Mouse (Mus musculus): ENCODE results near the gene Rarres2.

Gene Rarres2

GRCm38 (mm10) chr6:48572572-48573061 lies at the start of gene Rarres2:
Rarres2 (minus strand) TSS chr6:48572789.
- DNase-seq (ENCODE audit: low read depth) = no peak

DNA sequence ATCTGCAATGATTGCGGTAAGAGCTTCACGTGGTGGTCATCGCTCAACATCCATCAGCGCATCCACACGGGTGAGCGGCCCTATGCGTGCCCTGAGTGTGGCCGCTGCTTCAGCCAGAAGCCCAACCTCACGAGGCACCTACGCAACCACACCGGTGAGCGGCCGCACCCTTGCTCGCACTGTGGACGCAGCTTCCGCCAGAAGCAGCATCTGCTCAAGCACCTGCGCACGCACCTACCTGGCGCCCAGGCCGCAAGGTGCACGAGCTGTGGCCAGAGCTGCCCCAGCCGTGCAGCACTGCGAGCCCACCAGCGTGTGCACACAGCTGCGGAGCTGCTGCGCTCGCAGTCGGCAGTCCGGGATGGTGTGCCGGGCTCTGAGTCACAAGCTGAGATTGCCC lies 47.4 kb upstream of the Rarres2 start:
- no peak for DNase-seq (ENCODE audit: low read depth)

DNA sequence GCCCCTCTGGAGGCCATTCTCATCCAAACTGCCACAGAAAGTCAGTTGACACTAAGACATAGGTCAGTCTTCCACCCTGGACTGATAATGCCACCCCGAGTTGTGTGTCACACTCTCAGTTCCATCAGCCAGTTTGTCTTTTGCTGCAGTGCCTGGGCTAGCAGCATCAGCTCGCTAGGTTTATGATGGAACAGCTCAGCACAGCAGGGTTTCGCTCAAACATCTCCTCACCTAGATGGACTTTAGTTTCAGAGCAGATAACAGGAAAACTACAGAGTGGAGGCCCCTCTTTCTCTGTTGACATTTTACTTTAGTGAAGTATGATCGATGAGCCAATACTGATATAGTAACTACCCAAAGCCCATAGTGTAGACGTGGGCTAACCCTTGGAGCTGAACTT lies 42.2 kb upstream of the Rarres2 start:
- no peak for DNase-seq (ENCODE audit: low read depth)

- DNase-seq (ENCODE audit: low read depth) = no peak
Observed at GRCm38 (mm10) chr6:48613464-48613863, 40.9 kb upstream of the Rarres2 start.

DNA sequence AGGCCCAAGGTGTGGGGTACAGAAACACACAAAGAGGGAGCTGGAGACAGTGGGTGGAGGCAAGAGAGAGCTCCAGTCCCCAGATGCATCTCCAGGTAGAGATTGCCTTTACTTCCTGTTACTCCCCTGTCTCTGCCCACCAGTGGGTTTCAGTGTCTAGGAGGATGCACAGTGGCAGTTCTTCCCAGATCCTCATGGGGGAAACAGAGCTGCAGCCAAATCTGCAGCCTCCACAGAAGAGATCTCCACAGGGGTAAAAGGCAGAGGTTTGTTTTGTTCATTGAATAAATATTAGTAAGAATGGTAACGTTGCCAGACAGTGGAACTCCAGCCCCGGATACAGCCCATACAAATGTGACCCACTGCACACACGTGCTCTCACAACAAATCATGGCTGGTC lies 38.1 kb upstream of the Rarres2 start:
- DNase-seq (ENCODE audit: low read depth) = no peak

GRCm38 (mm10) chr6:48609512-48609911 lies 36.9 kb upstream of the Rarres2 start:
- DNase-seq (ENCODE audit: low read depth) = no peak

DNA sequence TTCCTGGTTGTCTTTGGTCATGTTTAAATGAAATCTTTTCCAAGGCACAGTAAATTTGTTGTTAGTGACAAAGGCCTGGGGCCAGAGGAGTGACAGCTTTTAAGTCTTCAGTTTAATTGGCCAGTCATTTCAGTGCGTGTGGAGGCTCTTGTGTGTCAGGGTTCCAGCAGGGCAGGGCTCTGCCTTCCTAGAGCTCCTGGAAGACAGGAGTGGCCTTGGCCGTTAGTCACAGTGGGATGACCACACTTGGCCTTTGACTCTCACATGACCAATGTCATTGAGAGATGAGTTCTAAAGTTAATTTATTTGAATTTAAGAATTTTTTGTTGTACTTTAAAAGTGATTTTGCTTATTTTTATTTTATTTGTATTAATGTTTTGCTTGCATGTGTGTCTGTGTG lies 35.5 kb upstream of the Rarres2 start:
- DNase-seq (ENCODE audit: low read depth) = no peak

- DNase-seq (ENCODE audit: low read depth) = no peak
Observed at GRCm38 (mm10) chr6:48602080-48602741, 29.6 kb upstream of the Rarres2 start.

DNA sequence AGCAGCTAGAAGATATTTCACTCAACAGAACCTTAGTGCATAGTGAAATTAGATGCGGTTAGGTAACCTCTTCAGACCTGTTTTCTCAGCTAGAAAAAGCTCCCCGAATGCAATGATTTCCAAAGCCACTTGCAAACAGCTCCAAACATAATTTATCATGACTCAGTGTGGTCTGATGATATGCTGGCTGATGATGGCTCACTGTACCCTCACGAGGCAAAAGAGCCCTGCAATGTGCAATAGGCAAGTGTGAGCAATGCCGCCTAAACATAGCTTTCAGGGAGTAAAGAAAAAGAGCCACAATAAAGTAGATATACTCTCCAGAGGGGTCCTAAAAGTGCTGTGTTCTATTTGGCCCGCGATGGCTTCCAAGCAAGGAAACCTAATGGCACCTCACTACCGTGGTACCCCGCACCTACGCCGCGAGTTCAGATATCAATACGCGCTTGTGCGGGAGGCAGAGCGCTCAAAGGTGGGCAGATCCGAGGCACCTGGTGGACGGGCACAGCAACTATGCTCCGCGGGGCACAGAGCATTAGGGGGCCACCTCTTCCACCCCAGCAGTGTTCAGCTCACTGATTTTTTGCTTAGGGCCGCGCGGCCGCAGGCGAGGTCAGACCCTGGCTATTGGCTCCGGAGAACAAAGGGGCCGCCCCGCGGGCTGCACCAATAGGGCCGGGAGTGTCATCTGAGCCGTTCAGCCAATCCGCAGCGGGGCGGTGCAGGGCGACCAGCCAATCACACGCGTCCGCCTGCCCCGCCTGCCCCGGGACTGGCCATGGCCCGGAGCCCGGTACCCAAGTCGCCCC lies 28.9 kb upstream of the Rarres2 start, which contains the start of gene Zfp775:
Gene Zfp775 (plus strand): TSS at position 793 of the 809 bp plus-strand sequence.
- peak; percentile 92 for DNase-seq (ENCODE audit: low read depth)

DNA sequence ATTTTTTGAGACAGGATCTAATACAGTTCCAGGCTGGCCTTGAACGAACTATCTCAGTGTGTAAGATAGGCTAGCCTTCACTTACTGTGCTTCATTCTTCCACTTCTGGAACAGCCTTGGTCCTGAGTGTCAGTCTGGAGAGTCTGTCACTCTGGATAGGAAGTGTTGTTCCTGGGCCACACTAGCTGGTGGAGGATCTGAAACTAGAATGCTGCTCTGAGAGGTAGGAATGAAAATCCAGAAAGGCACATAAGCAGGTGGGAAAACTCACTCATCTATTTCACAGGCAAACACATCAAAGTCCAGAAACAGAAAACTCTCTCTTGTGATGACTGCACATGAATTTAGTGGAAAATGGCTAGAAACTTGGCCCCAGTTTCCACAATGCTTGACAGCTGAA lies 28.0 kb upstream of the Rarres2 start:
- DNase-seq (ENCODE audit: low read depth) = no peak

- DNase-seq (ENCODE audit: low read depth) = no peak
Observed at GRCm38 (mm10) chr6:48597233-48597625, 24.6 kb upstream of the Rarres2 start.

DNA sequence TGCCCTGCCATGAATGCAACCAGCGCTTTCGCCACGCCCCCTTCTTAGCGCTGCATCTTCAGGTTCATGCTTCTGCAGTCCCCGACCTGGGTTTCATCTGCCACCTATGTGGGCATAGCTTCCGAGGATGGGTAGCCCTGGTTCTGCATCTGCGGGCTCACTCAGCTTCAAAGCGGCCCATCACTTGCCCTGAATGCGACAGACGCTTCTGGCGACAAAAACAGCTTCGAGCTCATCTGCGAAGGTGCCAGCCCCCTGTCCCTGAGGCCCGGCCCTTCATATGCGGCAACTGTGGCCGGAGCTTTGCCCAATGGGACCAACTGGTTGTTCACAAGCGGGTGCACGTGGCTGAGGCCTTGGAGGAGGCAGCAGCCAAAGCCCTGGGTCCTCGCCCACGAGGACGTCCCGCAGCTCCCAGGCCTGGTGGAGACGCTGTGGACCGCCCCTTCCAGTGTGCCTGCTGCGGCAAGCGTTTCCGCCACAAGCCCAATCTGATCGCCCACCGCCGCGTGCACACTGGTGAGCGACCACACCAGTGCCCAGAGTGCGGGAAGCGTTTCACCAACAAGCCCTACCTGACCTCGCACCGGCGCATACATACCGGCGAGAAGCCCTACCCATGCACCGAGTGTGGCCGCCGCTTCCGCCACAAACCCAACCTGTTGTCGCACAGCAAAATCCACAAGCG lies 24.1 kb upstream of the Rarres2 start:
- no peak for DNase-seq (ENCODE audit: low read depth)

GRCm38 (mm10) chr6:48595278-48595677 lies 22.7 kb upstream of the Rarres2 start:
- no peak for DNase-seq (ENCODE audit: low read depth)

DNA sequence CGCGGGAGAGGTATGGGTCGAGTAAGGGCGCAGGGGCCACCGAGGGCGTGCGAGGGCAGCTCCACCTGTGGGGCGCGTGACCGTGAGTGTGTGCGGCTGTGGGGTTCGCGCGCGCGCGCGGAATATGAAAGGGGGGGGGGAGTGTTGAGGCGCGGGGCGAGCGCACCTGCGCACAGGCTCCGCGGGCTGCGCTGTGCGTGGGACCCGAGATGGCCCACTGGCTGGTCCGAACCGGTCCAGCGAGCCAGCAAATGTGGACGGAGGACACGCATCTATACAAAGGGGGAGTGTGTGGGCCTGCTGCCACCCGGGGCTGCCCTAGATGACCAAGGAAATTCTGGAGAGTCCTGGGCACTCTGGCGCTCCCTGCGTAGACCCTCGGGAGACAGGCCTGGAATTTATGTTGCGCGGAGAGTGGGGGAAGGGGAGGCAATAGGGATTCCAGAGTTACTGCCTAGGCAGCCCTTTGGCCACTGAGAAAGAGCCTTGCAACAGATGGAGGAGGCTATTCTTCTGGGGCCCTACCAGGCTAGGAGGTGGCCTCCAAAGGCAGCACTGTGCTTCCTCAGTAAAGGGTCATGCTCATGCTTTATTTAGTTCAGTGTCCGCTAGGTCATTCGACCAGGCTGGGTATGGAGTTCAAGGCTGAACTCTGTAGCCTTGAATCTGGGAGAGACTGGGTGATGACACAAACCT lies 21.6 kb upstream of the Rarres2 start:
- DNase-seq (ENCODE audit: low read depth) = peak; percentile 24

DNA sequence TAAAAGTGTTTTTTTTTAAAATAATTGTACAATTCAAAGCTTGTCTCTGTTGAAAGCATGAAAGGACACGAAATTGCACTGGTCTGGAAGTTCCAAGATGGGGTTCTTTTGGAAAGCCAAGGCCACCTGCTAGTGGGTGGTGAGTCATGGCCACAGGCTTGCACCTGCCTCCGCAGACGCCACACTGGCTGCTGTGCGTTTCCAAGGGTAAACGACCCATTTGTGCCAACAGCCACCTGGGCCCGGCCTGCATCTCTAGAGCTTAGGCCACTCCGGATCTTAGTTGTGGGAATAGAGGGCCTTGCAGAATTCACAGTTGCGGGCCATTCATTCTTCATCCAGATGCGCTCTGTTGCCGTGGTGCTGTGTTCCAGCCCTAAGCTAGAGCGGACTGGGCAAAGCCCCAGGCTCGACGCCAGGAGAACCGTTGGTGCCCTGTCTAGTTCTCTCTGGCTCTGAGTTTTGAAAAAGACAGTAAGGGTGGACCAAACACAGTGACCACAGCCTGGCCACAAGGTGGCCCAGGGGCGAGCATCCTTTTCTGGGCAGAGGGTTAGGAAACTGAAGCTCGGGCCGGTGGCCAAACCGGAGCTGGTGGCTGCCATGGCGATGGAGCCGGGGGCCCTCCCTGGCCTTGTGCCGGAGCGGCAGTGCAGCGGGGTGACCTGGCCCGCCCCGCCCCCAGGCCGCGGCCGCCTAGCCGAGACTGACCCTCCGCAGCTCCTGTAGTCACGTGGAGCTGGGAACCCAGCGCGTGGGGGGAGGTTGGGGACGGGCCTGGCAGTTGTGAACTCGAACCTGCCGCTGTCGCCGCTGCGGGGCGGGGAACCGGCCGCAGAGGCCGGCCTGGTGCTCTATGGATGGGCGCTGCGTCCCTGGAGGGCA lies 20.8 kb upstream of the Rarres2 start, which contains the start of the genes Repin1 and Gm44965:
Gene Repin1 (plus strand): TSS at position 726 of the 885 bp plus-strand sequence.
Gene Gm44965 (plus strand): TSS at position 784 of the 885 bp plus-strand sequence.
- peak; percentile 66 for DNase-seq (ENCODE audit: low read depth)

GRCm38 (mm10) chr6:48591871-48592270 lies 19.3 kb upstream of the Rarres2 start:
- DNase-seq (ENCODE audit: low read depth) = no peak

GRCm38 (mm10) chr6:48591221-48591845 lies 18.7 kb upstream of the Rarres2 start:
- no peak for DNase-seq (ENCODE audit: low read depth)

- no peak for DNase-seq (ENCODE audit: low read depth)
Observed at GRCm38 (mm10) chr6:48589194-48589750, 16.7 kb upstream of the Rarres2 start, which contains the start of gene Gm45021. Gm45021 (plus strand) TSS chr6:48589610.

DNA sequence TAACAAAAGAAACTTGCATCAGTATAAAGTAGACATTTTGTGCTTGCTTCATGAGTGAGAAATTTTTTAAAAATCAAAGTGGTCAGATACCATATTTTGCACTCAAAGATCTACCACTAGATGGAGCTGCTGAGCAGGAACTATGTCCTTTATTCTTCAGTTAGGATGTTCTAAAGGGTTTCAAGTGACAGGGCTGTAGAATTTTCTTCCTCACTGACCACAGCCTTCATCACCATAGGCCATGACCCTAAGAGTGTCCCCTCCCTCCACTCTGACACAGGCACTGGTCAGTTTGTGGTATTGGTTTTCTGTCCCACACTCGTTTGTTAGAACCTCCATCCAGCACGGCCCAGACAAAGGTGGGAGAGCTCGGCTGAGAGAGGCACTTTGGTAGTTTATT lies 9.4 kb upstream of the Rarres2 start:
- DNase-seq (ENCODE audit: low read depth) = peak; percentile 86

GRCm38 (mm10) chr6:48581257-48581656 lies 8.7 kb upstream of the Rarres2 start:
- no peak for DNase-seq (ENCODE audit: low read depth)
